8 mouse cellular contexts compared by ENCODE assay signal in the genomic region with DNA sequence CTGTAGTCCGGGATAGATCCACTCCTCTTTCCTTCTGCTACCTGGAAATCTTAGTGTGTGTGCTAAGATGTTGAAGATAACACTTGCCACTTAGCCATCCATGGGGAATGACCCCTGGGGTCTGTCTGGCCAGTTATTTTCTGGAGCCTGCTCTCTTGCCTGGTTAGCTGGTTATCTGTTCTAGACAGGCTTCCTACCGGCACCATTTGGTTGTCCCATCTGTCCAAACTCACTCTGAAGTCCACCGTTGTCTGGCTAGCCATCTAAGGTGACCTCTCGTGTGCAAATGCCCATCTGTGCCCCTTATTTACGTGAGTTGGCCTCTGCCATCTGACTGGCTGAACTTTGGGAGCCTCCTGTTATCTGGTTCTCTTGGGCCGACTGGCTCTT. TPM values are rescaled to one million over a fixed set of nuclear protein-coding genes. Genes with fewer than 3 reads are reported as not detected.
A peak's percentile ranks its signal among the peaks of the same experiment; 100 is the strongest.
DNase-seq lines count a peak whose midpoint lies in the region; ATAC-seq lines count a peak whose summit lies in the region.

No protein-coding gene starts in this region.

- peak overlapping the region; percentile 89 for H3K27ac ChIP-seq in kidney, embryonic 16.5 days (ENCODE audit: low read length)
- peak overlapping the region; percentile 90 for H3K27ac ChIP-seq in hindbrain, embryonic 10.5 days
- no peak overlapping the region for H3K27ac ChIP-seq in midbrain, embryonic 11.5 days (ENCODE audit: low read depth, low read length)

- ATAC-seq in kidney, embryonic 16.5 days (ENCODE audit: low FRiP score, low TSS enrichment): no peak
- no peak for ATAC-seq in midbrain, embryonic 11.5 days (ENCODE audit: low FRiP score)

- H3K27me3 ChIP-seq in kidney, embryonic 16.5 days (ENCODE audit: insufficient read depth, low read length): no peaks in the 10 kb centered on the region
- H3K27me3 ChIP-seq in hindbrain, embryonic 10.5 days (ENCODE audit: insufficient read depth, poor library complexity, severe bottlenecking): no peaks in the 10 kb centered on the region
- no peaks in the 10 kb centered on the region for H3K27me3 ChIP-seq in midbrain, embryonic 11.5 days (ENCODE audit: control insufficient read depth, insufficient read depth, low read length)

- peak overlapping the region; percentile 97 for H3K4me3 ChIP-seq in kidney, embryonic 16.5 days (ENCODE audit: low read length)
- H3K4me3 ChIP-seq in hindbrain, embryonic 10.5 days: peak overlapping the region; percentile 94
- peak overlapping the region; percentile 95 for H3K4me3 ChIP-seq in midbrain, embryonic 11.5 days (ENCODE audit: low read depth, low read length)

- 2% methylated on average over 6 of the region's 6 CpGs for WGBS in kidney, embryonic 16.5 days
- WGBS in hindbrain, embryonic 10.5 days: 16% methylated on average over 6 of the region's 6 CpGs
- 12% methylated on average over 6 of the region's 6 CpGs for WGBS in midbrain, embryonic 11.5 days

- H3K4me2 ChIP-seq in kidney, embryonic 16.5 days (replicated peaks; ENCODE audit: low read depth, low read length): peak overlapping the region; percentile 90
- peak overlapping the region; percentile 92 for H3K4me2 ChIP-seq in midbrain, embryonic 11.5 days

- H3K36me3 ChIP-seq in kidney, embryonic 16.5 days (ENCODE audit: insufficient read depth, low read length): peaks cover 9% of the 10 kb centered on the region
- peaks cover 17% of the 10 kb centered on the region for H3K36me3 ChIP-seq in hindbrain, embryonic 10.5 days
- no peaks in the 10 kb centered on the region; the same call in 1 of the 2 replicates for H3K36me3 ChIP-seq in midbrain, embryonic 11.5 days (ENCODE audit: control insufficient read depth, insufficient read depth, low read length)

- peaks cover 27% of the 10 kb centered on the region for H3K4me1 ChIP-seq in kidney, embryonic 16.5 days (ENCODE audit: insufficient read depth, low read length)
- H3K4me1 ChIP-seq in hindbrain, embryonic 10.5 days (replicated peaks): peaks cover 25% of the 10 kb centered on the region
- H3K4me1 ChIP-seq in midbrain, embryonic 11.5 days (ENCODE audit: control insufficient read depth, insufficient read depth, low read length): peaks cover 10% of the 10 kb centered on the region

- H3K9ac ChIP-seq in kidney, embryonic 16.5 days (replicated peaks; ENCODE audit: low read length): peak overlapping the region; percentile 87
- H3K9ac ChIP-seq in midbrain, embryonic 11.5 days (ENCODE audit: low read length): peak overlapping the region; percentile 88

- no peaks in the 10 kb centered on the region for H3K9me3 ChIP-seq in kidney, embryonic 16.5 days (ENCODE audit: low read length)
- no peaks in the 10 kb centered on the region for H3K9me3 ChIP-seq in hindbrain, embryonic 10.5 days
- H3K9me3 ChIP-seq in midbrain, embryonic 11.5 days (ENCODE audit: control insufficient read depth, low read length): no peaks in the 10 kb centered on the region

- DNase-seq in kidney, adult 11 months: no peak
- peak; percentile 47 for DNase-seq in c-Kit-positive CD71-positive TER-119-positive erythroid progenitor cells, embryonic 14.5 days (ENCODE audit: low spot score)
- no peak for DNase-seq in hindbrain, embryonic 10.5 days (ENCODE audit: low spot score)
- DNase-seq in midbrain, embryonic 11.5 days (ENCODE audit: low spot score, missing footprints): no peak
- DNase-seq in adrenal gland, postnatal 36 days: no peak
- no peak for DNase-seq in left cerebral cortex, adult 18-20 months (ENCODE audit: low spot score in 2 of 2)
- no peak for DNase-seq in layer of hippocampus, postnatal 10 days (ENCODE audit: low spot score in 2 of 2)

RNA-seq across cellular contexts. Expression of a gene that starts 0.8 kb away (rescaled TPM):
- polyA plus RNA-seq in kidney, embryonic 16.5 days (2015; fragmentation: Nextera tagmentation; extraction: Ambion mirVana): 85.7 and 92.4 TPM in 2 replicates
- polyA plus RNA-seq in hindbrain, embryonic 10.5 days (2016; fragmentation: Nextera tagmentation; extraction: Ambion mirVana): 75.1 and 80.4 TPM in 2 replicates
- 55.0 and 60.6 TPM in 2 replicates for polyA plus RNA-seq in midbrain, embryonic 11.5 days (2014; fragmentation: Nextera tagmentation; extraction: Ambion mirVana)
- total RNA-seq in adrenal gland, postnatal 36 days (2021): 100 to 1,000 TPM in 1 of 2 experiments, 10 to 100 TPM in 1; 99.8 to 102 TPM
- 10 to 100 TPM; 50.5 to 53.1 TPM for total RNA-seq in left cerebral cortex, adult 18-20 months (2021)
- 10 to 100 TPM; 65.2 to 67.7 TPM for total RNA-seq in layer of hippocampus, postnatal 10 days (2021)

RNA-seq across cellular contexts. Expression of a gene that starts 13.9 kb away (rescaled TPM):
- 62.8 and 64.5 TPM in 2 replicates for polyA plus RNA-seq in kidney, embryonic 16.5 days (2015; fragmentation: Nextera tagmentation; extraction: Ambion mirVana)
- polyA plus RNA-seq in hindbrain, embryonic 10.5 days (2016; fragmentation: Nextera tagmentation; extraction: Ambion mirVana): 63.3 and 68.7 TPM in 2 replicates
- polyA plus RNA-seq in midbrain, embryonic 11.5 days (2014; fragmentation: Nextera tagmentation; extraction: Ambion mirVana): 46.2 and 46.8 TPM in 2 replicates
- total RNA-seq in adrenal gland, postnatal 36 days (2021): 10 to 100 TPM; 13.6 to 17.7 TPM
- 10 to 100 TPM; 21.1 to 25.8 TPM for total RNA-seq in left cerebral cortex, adult 18-20 months (2021)
- 10 to 100 TPM; 34.2 to 42.0 TPM for total RNA-seq in layer of hippocampus, postnatal 10 days (2021)

RNA-seq across cellular contexts. Expression of a gene that starts 57.9 kb away (rescaled TPM):
- 208 and 220 TPM in 2 replicates for polyA plus RNA-seq in kidney, embryonic 16.5 days (2015; fragmentation: Nextera tagmentation; extraction: Ambion mirVana)
- polyA plus RNA-seq in hindbrain, embryonic 10.5 days (2016; fragmentation: Nextera tagmentation; extraction: Ambion mirVana): 270 and 300 TPM in 2 replicates
- polyA plus RNA-seq in midbrain, embryonic 11.5 days (2014; fragmentation: Nextera tagmentation; extraction: Ambion mirVana): 263 and 266 TPM in 2 replicates
- total RNA-seq in adrenal gland, postnatal 36 days (2021): 10 to 100 TPM; 52.6 to 66.1 TPM
- total RNA-seq in left cerebral cortex, adult 18-20 months (2021): 10 to 100 TPM; 79.2 to 81.4 TPM
- total RNA-seq in layer of hippocampus, postnatal 10 days (2021): 10 to 100 TPM; 92.4 to 96.7 TPM
